Mouse (Mus musculus) lung, adult 18-20 months (tissue): Measurements from ENCODE around the gene Tle1.

Experiments
- DNase-seq, 2 experiments: peaks; one replicate each; pipeline ENCODE4 v3.0.0; 2022; ENCODE audit warnings: mixed read lengths in 2 of 2

Tle1 gene

DNA sequence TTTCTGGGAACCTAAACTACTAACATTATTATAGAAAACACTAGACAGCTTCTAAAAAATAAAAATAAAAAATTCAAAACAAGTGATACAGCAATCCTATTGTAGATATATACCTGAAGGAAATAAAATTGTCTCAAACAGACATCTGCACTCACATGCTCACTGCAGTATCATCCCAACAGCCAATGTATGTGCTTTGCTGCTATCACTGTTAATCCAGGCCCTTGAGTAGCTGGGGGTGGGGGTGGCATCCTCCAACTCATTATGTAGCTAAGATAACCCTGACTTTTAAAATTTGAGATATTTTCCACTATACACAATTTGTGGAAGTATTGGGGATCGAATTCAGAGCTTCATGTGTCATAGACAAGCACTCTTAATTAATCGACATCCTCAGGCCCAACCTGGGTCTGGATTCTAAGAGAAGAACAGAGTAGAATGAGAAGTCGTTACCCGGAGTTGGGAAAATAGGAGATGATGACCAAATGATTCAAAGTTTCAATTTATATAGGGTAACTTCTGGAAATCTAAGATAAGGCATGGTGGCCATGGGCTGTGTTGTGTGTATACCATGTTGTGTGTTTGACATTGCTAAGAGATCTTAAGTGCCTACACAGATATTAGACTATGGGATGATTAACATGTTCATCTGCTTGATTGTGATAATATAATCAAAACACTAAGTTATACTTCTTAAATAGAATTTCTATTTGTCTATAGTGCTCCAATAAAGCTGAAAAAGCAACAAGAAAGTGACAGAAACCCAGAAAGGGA, 38.1 kb downstream of the Tle1 start:
- DNase-seq: no peak

DNA sequence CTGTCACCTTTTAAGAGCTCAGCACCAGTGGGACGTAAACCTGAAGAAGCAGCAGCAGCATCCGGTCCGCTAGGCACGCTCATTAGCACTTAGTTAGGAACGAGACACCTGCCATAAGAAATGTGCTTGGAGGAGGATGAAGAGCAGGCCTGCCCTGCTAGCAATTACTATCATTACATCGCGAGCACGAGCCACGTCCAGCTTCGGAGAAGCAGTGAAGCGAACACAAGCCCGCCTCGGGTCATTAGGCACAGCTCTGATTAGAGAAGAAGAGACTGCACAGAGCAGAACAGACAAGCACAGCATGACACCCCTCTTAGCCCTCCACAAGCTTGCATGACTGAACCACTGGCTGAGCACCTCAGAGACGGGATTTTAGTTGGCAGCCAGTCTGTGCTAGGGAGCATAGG, 40.6 kb downstream of the Tle1 start:
- no peak for DNase-seq

DNA sequence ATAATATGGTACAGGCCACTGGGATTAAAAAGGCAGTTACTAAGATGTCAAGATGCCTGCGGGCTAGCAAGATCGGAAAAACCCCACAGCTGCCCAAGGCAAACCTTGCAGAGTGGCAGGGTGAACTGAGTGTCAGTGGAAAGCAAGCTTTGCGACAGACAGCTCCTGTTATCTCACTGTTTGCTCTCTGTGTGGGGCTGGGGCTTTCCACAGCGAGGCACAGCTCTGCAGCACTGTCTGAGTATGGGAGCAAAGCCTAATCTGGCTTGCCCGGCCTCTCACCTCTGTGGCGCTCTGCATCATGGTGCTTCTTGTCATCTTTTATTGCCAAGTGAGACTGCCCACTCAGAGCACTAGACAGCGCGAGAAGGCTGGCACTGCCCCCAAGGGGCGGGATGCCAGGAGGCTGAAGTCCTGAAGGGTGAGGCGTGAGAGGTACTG, 42.8 kb downstream of the Tle1 start:
- peak in 1 of 2 experiments; percentile 4 for DNase-seq

DNA sequence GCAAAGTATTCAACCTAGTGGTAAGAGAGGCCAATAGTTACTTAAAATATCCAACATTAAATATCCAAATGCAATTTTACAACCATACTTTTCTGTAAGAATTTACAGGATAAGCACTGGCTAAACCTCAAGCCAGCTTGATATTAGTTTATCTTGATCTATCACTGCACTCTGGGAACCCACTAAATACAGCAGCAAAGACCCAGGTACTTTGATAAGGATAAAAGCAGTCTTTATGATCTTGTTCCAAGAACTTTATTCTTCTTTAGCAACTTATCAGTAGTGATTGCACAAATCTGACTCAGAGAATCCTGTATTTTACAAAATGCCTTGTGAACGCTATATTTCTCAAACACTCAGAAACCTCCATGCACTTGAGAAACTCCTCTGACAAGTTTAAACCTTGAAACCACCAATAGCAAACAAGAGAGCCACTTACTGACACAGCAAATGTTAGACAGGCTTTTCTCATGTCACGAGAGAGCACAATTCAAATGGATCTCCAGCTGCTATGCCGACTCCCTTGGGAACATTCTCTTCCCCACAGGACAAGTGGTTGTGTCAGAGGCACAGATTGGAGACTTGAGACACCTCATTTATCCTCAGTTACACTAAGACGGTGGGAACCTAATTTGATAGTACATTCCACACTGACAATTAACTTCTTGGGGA, 50.1 kb downstream of the Tle1 start:
- peak in 1 of 2 experiments; percentile 49 for DNase-seq

DNA sequence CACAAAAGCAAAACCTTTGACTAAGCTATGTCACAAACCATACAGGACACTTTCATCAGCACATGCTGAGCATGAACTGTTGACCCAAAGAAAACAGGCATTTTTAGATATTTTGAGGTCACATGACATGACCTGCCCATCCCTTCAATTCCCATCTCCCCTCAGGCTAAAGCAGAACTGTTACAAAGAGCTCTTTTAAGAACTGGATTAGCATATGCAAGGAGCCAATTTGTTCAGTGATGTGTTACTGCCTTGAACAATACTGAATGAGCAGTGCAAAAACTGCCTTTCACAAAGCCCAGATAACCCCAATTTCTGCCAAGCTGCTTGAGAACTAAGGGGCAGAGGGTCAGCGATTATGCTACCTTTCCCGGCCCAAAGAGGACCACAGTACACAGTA, 54.7 kb downstream of the Tle1 start:
- DNase-seq: no peak

DNA sequence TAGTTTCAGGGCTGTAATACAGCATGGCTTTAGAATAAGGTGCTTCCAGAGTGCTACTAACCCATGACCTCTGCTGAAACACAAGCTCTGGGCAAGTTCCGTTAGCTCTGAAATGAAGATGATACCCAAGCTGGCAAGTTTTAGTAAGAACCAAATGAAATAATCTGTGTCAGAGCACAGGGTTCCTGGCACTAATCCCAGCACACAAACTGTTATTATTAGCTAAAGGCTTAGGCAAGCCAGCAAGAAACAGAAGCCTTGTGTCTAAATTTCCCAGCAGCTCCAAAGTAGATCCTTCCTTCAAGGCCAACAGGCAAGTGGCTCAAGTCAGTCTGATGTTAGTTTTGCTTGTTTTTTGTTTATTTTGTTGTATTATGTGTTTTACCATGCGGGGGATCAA, 56.2 kb downstream of the Tle1 start:
- peak in 1 of 2 experiments; percentile 18 for DNase-seq

DNA sequence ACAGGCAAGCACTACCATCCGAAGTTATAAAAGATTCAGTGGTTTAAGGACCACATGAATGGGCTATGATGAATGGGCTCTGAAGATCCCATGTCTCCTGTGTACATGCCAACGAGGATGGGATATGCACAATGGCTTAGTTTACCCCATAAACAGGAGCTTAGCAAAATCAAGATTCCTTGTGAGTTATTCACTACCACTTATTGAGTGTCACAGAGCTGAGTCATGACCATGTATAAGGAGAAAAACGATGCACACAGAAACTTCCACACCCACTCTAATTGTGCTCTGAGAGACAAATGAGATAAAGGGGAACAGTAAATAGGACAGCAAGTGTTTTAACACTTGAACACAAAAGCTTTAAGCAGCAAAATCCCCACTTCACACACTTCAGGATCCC, 60.0 kb downstream of the Tle1 start:
- no peak for DNase-seq

DNA sequence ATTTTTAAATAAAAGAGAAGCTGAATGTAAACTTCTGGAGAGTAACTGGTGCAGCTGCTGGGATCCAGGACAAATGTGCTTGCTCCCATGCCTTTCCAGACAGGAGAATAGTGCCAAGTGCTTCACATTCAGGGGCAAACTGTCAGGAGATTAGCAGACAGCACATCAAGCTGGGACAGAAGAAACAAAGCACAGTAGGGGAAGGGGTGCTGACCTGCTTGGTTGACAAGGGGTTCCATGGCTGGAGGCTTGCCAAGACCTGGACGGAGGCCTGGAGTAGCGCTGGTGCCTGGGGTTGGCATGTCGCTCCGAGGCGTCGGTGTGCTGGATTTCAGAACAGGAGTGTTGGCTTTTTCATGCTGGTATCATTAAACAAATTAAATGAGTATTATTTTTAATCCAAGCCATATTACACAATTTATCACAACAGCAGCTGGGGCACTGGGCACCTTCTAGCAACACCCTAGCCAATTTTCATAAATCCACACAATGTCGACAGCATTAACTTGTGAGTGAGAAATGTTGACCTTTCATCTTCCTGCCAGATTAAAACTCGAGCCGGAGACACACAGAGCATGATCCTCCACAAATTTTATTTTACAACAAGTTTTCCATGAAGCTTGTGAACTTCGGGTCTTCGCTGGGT, 61.1 kb downstream of the Tle1 start:
- peak in 1 of 2 experiments; percentile 11 for DNase-seq

DNA sequence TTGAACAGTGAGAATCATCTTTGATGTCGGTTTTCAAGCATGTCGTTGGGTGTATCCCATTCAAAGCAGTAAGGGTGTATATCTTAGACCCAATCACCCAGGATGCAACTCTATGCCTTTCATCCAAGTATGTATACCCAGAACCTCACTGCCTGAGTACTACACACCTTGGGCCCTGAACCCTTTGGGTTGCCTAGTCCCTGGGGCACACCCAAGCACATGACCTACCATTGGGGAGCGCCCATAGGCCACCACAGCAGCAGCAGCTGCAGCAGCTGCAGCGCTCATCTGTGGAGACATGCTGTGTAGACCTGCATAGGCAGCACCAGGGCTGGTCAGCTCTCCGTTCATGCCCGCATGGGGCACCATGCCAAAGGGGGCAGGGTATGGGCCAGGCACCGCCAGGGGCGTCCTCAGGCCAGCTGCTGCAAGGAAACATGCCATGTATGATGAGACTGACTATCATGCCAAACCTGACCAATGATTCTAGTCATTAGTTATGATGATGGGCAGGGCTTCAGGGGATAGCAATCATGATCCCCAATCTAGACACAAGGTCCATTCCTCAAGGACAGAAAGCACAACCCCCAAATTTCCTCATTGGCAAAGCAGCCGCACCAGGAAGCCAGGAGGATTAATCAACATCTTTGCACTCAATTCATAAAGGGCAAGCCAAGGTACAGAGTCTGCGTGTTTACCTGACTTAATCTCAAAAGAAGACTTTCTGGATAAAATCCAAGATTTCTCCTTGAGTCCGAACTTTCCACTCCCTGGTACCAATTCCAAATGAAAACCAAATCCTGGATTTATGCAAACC, 62.2 kb downstream of the Tle1 start:
- no peak for DNase-seq

DNA sequence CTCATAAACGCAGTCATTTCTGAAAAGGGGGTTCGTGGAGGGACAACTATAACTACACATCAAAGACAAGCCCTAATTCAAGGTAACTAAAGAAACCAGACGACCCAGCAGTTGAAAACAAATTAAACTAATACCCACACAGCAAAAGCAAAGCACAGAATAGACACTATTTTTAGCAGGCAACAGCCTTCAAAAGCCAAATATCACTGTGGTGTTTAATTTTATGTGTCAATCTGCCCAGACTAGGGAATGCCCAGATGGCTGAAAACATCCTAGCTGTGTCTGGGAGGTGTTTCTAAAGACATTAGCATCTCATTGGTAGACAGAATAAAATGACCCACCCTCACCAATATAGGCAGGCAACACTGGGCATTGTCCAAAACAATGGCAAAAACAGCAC, 68.1 kb downstream of the Tle1 start:
- no peak for DNase-seq

DNA sequence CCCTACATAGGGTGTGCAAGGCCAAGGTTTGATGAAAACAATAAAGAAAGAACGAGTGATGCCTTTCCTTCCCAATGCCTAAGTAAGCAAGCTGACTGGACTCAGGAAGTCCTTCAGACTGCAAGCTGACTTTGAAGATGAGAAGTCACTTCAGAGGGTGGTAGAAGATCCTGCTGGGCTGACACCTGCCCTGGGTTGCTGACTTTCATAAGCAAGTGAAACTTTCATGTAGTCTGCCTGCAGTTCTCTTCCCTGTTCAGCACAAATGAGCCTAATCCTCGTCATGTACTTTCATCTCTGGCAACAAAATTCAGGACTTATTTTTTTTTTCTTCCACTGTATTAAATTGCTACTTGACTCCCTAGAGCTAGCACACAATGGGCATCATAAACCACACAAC, 73.1 kb downstream of the Tle1 start:
- DNase-seq: no peak

DNA sequence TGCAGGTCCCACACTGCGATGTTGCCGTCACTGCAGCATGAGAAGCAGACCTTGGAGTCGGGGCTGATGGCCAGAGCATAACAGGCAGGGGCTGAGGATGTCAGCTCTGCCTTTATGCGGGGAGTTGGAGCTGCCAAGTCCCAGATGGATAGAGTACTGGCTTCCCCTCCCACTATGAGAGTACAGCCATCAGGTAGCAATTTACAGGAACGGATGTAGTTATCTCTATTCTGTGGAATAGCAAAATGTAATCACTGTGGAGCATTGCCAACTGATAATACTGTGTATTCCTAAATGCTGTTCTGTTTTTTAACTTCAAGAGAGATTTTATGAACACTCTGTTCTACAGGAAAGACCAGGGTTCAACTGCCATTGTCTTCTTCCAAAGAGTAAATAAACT, 75.9 kb downstream of the Tle1 start:
- DNase-seq: peak in 1 of 2 experiments; percentile 35

DNA sequence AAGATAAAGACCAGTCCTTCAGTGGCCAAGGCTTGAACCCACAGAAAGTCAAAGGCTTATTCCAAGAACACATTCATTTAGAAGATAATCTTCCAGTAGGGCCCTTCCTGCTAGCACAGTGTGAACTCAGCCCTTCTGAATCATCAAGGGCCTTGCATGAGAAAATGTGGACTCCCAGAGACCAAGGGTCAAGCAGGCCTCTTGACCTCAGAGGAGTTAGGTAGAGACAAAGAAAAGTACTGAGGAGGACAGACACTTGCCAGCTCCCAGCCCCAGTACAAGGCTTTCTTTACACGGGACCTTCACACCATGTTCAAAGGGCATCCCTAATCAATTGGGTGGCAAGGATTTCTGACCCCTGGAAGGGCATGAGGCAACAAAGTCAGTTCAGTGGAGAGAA, 77.9 kb downstream of the Tle1 start:
- peak; percentile 25 to 45 for DNase-seq

DNA sequence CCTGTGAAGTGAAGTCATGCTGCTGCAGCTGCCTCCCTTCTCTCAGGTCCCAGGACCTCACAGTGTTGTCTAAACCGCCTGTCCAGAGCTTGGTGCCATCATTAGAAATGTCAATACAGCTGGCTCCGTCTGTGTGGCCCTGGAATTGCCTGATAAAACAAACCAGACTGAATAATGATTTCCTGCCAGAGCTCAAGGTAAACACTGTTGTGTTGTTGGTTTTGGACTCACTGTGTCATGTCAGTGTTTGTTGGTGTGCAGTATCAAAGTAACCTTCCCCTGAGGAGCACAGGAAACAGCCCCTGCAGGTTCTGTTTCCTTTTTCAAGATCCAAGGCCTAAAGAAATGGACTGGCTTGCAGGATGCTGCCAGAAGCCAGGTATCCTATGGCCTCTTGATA, 78.4 kb downstream of the Tle1 start:
- peak; percentile 10 to 38 for DNase-seq

DNA sequence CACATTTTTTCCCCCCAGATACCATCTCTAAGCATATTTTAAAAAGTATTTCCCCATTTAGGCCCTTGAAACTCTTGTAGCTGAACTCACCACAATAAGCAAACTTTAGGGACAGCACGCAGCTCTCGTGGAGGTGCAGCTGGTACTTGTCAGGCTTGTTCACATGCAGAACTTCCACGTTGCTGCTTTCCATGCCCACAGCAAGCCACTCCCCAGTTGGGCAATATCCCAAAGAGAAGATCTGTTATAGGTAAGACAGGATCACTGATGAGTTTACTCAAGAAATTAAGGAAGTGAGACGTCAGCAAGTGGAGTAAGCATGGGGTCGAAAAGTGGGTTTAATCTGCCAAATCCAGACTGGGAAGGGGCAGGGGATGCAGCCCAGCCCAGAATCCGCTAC, 80.7 kb downstream of the Tle1 start:
- DNase-seq: no peak

DNA sequence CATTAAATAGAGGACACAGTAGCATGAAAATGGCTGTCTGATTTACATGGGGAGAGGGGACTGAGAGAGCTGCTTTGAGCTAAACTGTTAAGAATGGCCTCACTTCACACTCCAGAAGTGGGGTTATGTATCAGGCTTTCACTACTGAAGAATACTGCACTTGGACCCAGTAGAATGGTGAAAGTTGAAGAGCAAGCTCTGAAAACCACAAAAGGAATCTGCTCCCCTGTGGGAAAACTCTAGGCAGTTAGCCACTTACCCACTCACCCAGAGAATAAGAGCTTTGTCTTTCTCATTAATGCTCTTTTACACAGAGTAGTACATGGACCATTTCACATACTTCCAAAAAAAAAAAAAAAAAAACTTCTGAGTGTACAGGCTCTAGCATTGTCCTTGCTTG, 95.0 kb downstream of the Tle1 start:
- DNase-seq: no peak

DNA sequence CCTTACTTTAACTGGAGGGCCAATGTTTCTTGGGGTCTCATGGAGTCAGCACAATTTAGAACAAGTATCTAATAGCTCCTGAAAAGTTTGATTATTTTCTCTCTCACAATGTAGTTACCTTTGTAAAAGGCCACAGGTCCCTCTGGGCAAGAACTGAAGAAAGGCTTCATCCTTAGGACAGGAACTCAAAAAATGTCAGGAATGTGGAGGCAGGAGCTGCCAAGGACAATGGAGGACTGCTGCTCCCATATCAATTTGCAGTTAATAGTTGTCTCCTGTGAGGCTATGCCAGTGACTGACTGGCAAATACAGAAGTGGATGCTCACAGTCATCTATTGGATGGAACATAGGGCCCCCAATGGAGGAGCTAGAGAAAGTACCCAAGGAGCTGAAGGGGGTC, 96.5 kb downstream of the Tle1 start:
- no peak for DNase-seq

DNA sequence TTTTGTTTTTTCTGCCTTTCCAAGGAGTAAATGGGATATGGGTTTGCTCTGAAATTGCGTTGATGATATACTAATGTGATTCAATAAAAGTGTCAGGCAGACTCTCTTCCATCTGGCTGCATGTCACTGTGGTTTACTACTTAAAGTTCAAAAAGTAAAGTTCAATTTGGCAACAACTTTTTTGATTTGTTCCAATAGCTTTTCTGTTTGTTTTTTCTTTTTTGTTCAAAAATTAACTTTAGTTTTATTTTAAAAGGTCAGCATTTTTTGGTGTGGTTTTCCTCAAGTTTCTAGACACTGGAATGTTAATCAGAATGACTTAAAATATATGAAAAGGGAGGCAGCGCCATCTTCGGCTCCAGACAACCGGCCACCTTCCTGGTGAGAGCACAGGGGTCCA, 112.9 kb downstream of the Tle1 start:
- no peak for DNase-seq

DNA sequence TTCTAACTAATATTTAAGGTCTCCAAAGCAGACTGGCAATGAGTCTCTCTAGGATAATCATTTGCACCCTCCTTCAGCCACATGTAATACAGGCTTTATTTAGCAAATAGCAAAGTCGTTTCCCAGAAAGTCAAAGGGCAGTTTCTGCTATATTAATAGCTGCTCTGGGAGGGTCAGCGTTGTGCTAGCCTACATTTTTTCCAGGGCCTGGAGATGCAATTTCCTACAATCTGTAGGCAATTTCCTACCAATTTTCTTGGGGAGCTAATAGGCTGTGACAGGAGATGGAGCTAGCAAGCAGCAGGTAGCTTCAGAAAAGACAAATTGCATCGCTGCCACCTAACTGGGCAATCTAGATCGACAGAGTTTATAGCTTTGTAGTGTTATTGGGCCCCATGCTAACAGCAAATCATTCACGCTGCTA, 131.6 kb downstream of the Tle1 start:
- DNase-seq: no peak

DNA sequence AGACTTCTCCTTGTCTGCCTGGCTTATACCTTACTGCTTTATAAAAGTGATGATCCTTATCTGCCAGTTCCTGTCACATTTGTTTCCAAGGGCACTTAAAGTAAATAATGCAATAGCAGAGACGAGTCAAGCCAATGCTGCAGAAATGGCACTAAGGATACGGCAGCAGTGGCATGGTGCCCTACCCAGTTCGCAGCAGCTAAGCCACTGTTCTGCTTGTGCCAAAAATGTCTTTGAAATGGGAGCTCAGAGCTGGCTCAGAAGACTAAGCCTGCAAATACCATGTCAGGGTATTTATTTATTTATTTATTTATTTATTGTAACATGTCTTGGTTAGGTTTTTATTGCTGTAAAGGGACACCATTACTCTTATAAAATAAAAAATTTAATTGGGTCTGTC, 132.8 kb downstream of the Tle1 start:
- DNase-seq: no peak
